Mouse (Mus musculus) left cerebral cortex, postnatal 14 days (tissue): Measurements from ENCODE around the gene Hddc3. TPM values are rescaled to one million over a fixed set of nuclear protein-coding genes. Genes with fewer than 3 reads are reported as not detected.
A peak's percentile ranks its signal among the peaks of the same experiment; 100 is the strongest.
"Not testable (repeated sequence)": the region's sequence is repeated elsewhere in the genome, so short reads cannot be mapped to it uniquely, and the experiment has no call there.

Experiments used
- DNase-seq, 2 experiments: peaks; one replicate each; pipeline ENCODE4 v3.0.0; 2021 to 2022; ENCODE audit warnings: low spot score in 2 of 2, mixed read lengths in 1 of 2
- intact Hi-C: fragments of 180-260 bp; cut with DNase I; formaldehyde crosslinking; loops from one replicate; pipeline ENCODE4 v1.15.1; 2025
- total RNA-seq, 2 experiments: library from RNA; stranded (reverse); gene quantifications; 2 replicates each; pipeline ENCODE4 v1.2.3; 2021

The Hddc3 gene
- total RNA-seq, 2 experiments from 2014 or later, result 42.0 to 53.2 TPM

DNA sequence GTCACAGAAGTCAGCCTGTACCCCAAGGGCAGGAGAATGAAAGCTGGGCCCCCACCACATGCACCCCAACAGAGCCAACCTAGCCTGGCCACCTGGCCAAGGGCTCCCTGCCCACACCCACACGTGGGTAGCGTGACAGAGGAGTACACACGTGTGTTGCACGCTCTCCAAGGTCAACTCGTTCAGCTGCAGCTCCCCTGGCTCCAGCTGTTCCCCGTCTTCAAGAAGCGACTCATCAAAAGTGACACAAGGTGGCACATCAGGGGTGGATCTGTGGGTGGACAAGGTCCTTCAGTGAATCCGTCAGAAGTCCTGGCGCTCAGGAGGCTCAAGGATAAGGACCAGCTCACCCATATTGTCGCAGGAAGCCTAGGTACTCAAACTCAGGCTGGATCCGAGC, 40.0 kb downstream of the Hddc3 start:
- DNase-seq, result no peak
- intact Hi-C loops, result loop anchor here (10.0 kb wide), 1 partner anchor 312 kb away; no protein-coding TSS in a partner anchor

DNA sequence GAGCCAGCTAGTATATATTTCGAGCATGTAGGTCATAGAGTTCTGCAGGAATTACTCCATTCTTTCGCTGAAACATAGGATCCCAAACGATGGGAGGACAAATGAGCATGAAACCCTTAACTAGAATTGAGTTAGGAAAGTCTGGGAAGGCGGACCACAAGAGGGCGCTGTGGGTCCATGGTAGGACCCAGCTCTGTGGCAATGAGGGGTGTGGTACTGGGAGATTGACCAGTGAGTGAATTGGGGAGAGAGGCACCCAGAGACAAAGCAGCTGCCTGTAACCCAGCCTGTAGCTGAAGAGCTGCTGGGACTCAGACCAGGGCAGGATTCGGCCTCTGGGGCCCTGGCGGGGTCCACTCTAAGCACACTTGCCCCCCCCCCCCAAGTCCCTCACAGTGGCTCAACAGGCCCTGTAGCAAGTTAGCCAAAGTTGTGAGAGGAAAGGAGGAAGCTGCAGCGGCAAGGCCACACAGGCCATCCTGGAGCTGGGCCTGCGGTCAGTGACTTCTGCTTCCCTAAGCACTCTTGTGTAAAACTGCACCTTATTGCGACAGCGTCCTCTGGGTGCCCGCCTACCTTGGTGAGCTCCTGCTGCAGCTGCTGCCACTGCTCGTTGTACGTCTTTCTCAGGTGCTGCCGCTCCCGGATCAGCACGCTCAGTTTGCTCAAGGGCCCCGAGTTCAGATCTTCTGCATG, 43.5 kb downstream of the Hddc3 start:
- peak; percentile 90 to 94 for DNase-seq
- intact Hi-C loops, result loop anchor here (1.0 to 10.0 kb wide), 3 partner anchors 198 to 341 kb away; no protein-coding TSS in a partner anchor

DNA sequence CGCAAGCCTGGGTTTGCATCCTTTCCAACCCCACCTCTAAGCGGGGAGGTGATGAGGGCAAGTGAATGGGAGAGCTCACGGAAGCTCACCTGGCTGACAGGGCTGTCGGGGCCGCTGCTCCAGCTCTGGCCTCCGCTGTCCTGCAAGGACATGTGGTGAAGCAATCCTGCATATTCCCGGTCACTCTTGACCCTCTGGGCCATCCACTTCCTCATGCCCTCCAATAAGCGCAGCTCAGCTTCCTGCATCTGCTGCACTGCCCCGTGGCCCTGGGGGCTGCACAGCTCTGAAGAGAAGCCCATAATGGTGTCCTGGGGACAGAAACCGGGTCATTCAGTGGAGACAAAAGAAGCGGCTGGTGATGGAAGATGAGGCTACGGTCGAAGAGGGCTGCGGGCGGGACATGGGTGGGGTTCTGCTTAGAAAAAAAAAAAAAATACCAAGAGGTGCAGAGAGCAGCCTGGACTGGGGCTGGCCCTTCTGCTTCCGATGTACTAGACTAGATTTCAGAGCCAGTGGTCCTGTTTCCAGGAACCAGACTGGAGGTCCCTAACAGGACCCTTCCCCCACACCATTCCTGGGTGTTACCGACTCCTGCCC, 44.2 kb downstream of the Hddc3 start:
- DNase-seq, result no peak
- intact Hi-C loops, result loop anchor here (5.0 to 10.0 kb wide), 2 partner anchors 308 to 340 kb away; no protein-coding TSS in a partner anchor

DNA sequence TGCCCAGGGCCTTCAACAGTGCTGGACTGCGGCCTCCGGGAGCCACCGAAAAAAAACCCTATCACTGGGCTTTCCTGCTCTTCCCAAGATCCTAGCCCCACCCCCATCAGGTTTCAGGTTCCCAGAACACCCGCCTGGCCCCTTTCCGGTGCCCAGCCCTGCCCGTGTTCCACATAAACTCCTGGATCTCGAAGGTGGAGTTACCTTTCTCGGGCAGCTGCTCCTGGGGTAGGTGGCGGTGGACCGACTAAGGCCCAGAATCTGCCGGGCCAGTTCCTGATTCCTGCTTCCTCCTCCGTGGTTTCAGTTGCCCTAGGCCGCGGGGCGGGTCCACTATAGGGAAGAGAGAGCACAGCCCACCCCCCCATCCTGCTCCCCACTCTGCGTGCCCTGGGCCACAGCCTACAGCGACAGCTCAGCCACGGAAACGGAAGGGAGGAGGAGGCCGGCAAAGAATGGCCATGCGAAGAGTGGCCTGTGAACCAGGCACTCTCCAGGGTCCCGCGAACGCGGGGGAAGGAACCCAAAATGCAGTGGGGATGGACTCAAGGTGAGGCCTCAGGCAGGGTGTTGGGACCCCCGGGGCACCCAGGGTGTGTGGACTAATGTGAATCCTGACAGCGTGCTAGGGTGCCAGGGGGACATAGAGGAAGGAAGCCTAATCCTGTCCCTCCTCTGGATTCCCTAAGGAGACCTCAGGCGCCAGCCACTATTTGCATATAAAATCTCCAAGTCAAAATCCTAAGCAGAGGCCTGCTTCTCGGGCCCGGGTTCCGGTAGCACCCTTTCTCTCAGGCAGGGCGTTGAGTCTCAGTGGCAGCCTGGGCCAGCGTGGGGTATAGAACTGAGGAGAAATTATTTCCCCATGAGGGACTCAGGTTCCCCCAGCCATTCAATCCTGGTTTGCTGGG, 45.0 kb downstream of the Hddc3 start, which contains the start of gene Fes:
Gene Fes (minus strand): TSS at position 314 of the 911 bp plus-strand sequence.
- DNase-seq, result peak in 1 of 2 experiments; percentile 52
- intact Hi-C loops, result loop anchor here (5.0 to 10.0 kb wide), 2 partner anchors 307 to 339 kb away; no protein-coding TSS in a partner anchor

- intact Hi-C loops, result no loop called here
- DNase-seq, result no peak
These were observed 49.2 kb downstream of the Hddc3 start for GRCm38 (mm10) chr7:80392119-80392518.

GRCm38 (mm10) chr7:80394600-80394999, 51.7 kb downstream of the Hddc3 start:
- no peak for DNase-seq
- intact Hi-C loops, result no loop called here

DNA sequence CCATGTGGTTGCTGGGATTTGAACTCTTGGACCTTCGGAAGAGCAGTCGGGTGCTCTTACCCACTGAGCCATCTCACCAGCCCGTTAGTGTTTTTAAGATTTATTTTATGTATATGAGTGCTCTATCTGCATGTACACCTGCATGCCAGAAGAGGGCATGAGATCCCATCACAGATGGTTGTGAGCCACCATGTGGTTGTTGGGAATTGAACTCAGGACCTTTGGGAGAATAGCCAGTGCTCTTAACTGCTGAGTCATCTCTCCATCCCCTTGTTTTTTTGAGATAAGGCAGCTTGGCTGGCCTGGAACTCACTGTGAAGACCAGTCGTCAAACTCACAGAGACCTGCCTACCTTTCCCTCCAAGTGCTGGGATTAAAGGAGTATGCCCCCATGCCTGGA, 53.5 kb downstream of the Hddc3 start:
- intact Hi-C loops, DNase-seq: not testable (repeated sequence)

DNA sequence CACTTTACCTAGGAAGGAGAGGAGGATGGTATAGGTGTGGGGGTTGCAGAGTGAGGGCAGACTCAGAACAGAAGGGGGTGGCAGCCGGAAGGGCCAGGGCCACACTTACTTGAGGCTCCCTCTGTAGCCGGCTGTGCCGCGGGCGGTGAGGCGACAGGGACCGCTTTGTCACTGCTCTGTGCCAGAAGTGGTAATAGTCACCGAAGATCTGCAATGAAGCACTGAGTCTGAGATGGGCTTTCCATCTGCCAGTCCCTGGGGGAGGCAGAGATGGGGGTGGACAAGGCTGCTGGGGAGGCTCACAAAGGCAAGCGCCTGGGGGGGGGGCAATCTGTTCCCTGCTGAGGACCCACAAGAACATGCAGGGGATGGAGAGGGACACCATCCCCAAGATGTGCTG, 55.1 kb downstream of the Hddc3 start:
- intact Hi-C loops, result no loop called here
- DNase-seq, result peak in 1 of 2 experiments; percentile 28

DNA sequence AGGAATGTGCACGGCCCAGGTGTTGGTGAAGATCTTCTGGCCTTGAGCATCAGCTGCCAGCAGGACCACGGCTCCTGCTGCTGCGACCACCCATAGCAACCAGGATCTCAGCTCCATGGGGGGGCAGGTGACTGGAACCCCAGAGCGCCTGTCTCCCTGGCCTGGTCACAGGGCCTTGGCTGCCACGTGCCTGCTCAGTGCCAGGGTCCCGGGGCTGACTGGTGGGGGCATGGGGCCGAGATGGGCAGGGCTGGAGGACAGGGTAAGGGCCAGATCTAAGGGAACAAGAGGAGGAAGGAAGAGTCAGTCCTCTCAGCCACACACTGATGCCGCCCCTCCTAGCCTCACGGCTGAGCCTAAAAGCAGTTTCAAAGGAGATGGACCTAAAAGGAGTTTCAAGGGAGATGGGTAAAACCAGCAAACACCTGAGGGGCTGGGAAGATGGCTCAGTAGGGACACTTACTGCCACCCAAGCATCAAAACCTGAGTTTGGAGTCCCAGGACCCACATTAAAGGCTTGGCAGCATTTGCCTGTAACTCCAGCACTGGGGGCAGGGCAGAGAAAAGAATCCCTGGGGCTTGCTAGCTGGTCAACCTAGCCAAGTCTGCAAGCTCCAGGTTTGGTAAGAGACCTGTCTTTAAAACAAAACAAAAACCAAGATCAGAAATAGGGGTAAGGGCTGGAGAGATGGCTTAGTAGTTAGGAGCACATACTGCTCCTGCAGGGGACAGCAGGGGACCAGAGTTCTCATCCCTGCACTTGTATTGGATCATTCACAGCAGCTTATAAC, 55.9 kb downstream of the Hddc3 start:
- DNase-seq, result no peak
- intact Hi-C loops, result no loop called here

DNA sequence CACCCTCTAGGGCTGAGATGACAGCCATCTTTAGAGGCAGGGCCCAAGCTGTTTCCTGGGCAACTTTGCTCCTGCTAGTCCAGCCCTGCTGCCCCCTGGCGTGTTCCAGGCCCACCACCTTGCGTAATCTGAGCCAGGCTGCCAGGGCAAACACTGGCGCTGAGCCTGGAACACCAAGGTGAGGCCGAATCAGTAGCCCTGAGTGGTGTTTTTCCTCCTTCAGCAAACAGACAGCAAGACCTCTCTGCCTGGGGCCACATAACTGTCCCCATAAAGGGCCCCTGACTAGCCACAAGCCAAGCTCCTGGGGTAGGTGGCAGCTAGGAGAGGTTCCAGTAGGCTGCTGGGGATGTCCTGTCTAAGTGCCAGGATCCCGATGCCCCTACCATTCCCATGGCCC, 57.2 kb downstream of the Hddc3 start:
- intact Hi-C loops, result no loop called here
- DNase-seq, result no peak

Other genes with a start within 250 kb of the Hddc3 start
- gene Idh2, start 227.7 kb upstream of the Hddc3 start, total RNA-seq, result 10 to 100 TPM; 48.1 to 50.3 TPM
- gene Sema4b, start 156.3 kb upstream of the Hddc3 start, total RNA-seq, result 10 to 100 TPM; 20.0 to 20.7 TPM
- gene Cib1, start 110.3 kb upstream of the Hddc3 start, total RNA-seq, result 10 to 100 TPM; 18.7 to 22.0 TPM
- gene Gdpgp1, start 110.2 kb upstream of the Hddc3 start, total RNA-seq, result 1 to 10 TPM; 6.6 to 6.7 TPM
- 1 to 10 TPM in 1 of 2 experiments, under 1 TPM in 1; 0.95 to 1.2 TPM for gene Ttll13, start 96.7 kb upstream of the Hddc3 start, total RNA-seq
- 10 to 100 TPM; 39.9 to 42.4 TPM for gene Ngrn, start 81.9 kb upstream of the Hddc3 start, total RNA-seq
- 10 to 100 TPM; 19.3 to 19.6 TPM for gene Vps33b, start 73.5 kb upstream of the Hddc3 start, total RNA-seq
- 1 to 10 TPM; 3.2 to 3.8 TPM for gene Prc1, start 48.7 kb upstream of the Hddc3 start, total RNA-seq
- 10 to 100 TPM; 11.8 to 12.8 TPM for gene Rccd1, start 18.6 kb upstream of the Hddc3 start, total RNA-seq
- 10 to 100 TPM; 44.8 to 49.7 TPM for gene Unc45a, start 2.1 kb upstream of the Hddc3 start, total RNA-seq
- gene Man2a2, start 28.3 kb downstream of the Hddc3 start, total RNA-seq, result 100 to 1,000 TPM; 114 to 118 TPM
- gene Fes, start 44.8 kb downstream of the Hddc3 start, total RNA-seq, result 1 to 10 TPM; 5.6 to 6.7 TPM
- 10 to 100 TPM; 38.8 to 46.2 TPM for gene Furin, start 62.3 kb downstream of the Hddc3 start, total RNA-seq
- gene Blm, start 192.0 kb downstream of the Hddc3 start, total RNA-seq, result 1 to 10 TPM; 3.9 to 5.2 TPM